Mouse (Mus musculus) kidney, adult 9 months (tissue): Measurements from ENCODE around the gene Camta2.

Experiments used
- DNase-seq: peaks from one replicate; pipeline ENCODE4 v3.0.0; 2022

The Camta2 gene

GRCm38 (mm10) chr11:70687601-70688199, at the start of gene Camta2:
Gene Camta2, minus strand, starts transcription at chr11:70688105.
- peak; percentile 86 for DNase-seq

DNA sequence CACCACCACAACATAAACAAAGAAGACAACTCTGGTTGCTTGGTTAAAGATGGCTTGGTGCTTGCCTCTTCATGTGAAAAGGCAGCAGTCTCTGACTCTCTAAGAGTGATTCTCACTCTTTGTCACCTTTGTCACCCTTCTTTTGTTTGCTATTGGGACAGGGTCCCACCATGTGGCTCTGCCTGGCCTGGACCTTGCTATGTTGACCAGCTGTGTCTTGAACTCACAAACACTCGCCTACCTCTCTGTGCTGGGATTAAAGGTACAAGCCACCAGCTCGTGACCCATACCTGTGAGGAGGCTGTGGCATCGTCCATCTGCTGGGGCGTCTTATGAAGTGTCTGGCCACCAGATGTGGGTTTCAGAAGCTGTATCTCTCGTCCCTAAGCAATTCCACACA, 45.4 kb upstream of the Camta2 start:
- no peak for DNase-seq

DNA sequence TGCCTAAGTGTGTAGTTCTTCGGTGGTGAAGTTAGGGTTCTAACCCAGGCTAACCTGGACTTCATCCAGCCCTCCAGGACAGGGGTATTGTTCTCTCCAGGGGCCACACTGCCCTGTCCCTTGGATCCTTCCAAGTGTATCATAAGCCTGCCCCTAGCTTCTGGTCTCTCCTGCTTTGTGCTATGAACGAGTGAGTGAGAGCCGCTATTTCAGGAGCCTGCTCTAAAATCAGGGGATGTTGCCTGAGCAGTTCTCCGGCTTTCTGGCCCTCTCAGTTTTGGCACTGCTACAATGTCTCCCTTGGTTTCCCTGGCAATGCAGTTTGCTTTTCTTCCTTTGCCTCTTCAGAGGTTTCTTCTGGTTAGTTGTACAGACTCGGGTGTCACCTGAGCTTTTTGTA, 43.3 kb upstream of the Camta2 start:
- DNase-seq: peak; percentile 15

DNA sequence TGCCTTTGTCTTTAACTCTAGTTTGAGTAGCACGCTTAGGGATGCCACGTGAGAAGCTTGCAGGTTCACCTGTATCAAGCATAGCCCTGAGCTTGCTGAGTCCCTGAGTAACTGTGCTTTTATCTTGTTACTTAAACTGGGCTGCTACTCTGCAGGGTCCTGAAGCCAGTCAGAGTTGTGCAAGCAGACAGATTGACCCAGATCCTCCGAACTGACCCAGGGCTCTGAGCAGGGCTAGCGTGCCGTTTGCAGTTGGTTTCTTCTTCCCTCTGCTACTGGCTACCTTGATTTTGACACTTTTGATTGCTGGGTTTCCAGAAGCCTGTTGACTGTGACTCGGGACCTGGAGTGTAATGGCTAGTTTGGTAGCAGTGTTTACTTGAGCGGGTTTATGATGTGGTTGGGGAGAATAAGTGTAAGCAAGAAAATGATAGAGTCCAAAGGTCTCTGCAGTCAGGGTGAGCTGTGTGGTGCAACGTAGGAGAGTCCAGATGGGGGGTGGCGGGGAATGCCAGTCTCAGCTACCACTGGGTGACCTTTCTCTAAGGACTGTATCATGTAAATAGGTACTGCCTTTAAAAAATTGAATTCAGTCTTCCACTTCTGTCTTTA, 42.6 kb upstream of the Camta2 start:
- peak; percentile 78 for DNase-seq

GRCm38 (mm10) chr11:70727385-70727784, 39.5 kb upstream of the Camta2 start:
- no peak for DNase-seq

GRCm38 (mm10) chr11:70726585-70726984, 38.7 kb upstream of the Camta2 start:
- DNase-seq: no peak

DNA sequence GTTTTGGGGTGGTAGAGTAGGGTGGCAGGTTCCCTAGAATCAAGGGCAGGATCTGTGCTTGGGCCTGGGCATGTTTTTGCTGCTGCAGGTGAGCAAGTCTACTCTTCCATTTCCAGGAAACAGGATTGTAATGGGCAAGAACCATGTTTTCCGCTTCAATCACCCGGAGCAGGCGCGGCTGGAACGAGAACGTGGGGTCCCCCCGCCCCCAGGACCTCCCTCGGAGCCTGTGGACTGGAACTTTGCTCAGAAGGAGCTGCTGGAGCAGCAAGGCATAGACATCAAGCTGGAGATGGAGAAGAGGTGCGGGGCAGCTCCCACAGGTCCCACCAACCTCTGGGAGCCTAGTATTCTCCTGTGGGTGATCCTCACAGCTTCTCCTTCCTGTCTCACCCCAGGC, 36.8 kb upstream of the Camta2 start:
- DNase-seq: peak; percentile 70

DNA sequence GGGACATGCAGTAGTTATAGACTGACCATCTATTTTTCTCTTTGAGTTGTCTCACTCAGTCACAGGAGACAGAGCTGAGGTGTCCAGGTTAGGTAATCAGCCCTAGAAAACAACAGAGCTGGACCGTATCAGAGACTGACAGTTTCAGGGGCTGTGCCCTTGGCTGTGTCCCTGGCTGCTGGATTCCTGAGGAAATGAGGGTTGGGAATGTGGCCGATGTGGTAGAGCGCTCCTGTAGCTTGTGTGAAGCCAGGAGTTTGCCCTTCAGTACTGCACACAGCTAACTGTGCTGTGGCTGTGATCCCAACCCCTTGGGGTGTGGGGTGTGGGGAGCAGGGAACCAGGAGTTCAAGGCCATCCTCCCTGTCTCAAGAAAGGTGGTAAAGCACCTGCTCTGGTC, 33.2 kb upstream of the Camta2 start:
- DNase-seq: no peak

DNA sequence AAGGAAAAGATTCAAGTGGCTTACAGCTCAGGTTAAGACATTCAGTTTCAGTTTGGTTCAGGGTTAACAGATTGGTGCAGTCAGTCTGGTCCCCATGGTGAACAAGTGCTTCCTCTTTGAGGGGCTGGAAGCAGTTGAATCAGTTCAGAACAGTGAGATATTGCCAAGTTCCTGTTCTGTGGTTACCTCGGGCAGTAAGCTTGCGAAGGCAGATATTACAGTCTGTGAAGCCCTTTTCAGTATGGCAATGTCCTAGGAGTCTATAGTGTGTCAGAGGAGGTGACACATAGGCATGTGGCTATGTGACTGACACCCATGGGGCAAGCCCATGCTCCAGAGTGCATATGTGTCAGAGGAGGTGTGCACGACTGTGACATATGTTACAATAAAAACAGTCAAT, 32.7 kb upstream of the Camta2 start:
- DNase-seq: no peak

GRCm38 (mm10) chr11:70718481-70718880, 30.6 kb upstream of the Camta2 start:
- DNase-seq: no peak

DNA sequence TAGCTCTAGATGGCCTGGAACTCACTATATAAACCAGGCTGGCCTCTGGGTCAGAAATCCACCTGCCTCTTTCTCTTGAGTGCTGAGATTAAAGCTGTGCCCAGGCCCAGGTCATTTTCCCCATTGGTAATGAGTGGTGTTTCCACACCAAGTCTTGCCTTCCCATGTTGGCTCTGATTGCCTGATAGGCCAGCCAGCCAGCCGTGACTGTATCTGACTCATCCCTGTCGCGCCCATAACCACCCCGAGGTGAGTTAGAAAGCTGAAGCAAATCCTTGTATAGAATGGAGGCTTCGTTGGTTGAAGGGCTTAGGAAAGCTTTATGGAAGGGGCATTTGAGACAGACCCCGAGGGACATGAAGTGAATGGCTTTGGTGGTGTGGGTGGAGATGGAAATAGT, 27.9 kb upstream of the Camta2 start:
- no peak for DNase-seq

DNA sequence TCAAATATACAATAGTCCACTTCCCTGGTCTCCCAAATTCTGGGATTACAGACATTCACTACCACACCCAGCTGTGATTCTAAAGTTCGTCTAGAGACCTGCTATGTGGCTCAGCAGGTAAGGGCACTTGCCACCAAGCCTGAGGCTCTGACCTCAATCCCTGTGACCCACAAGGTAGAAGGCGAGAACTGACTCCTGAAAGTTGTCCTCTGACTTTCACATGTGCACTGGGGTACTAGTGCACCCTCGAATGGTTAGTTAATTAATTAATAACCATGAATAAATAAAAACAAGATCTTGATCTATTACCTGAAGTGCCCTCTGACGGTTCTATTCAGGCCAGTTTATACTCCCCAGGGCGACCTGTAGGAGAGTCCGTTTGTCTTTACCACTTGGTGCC, 25.3 kb upstream of the Camta2 start:
- DNase-seq: no peak

GRCm38 (mm10) chr11:70711026-70711425, 23.1 kb upstream of the Camta2 start:
- no peak for DNase-seq

GRCm38 (mm10) chr11:70706127-70706526, 18.2 kb upstream of the Camta2 start:
- peak; percentile 20 for DNase-seq

GRCm38 (mm10) chr11:70702781-70703180, 14.9 kb upstream of the Camta2 start:
- no peak for DNase-seq

DNA sequence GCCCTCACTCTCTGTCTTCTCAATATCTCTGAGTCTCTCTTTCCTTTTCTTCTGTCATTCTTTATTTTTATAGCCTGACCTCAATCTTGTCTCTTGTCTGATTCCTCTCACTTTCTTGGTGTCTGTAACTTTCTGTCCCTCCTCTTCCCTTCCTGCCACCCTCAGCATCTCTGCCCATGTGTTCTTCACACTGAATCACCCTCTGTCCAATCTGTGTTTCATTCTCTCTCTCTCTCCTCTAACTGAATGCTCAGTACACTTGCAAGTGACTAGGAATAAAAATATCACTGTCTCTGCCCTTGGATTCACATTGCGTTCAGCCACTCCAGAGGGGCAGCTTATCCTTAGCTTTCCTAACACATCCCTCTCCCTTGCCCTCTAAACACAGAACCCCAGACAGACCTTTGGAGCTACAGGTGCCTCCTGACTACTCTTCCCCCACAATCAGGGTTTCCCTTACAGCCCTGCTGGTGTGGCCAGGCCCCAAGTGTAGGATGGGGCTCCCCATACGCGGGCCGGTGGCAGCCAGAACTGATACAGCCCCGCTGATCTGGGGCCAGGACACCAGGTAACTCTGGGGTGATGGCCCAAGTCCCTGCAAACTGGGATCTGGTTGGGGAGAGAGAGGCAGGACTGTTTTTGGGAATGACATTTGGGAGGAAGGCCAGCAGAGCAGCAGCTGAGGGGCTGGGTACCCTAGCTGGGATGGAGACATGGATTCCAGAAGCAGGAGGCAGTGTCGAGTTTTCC, 14.3 kb upstream of the Camta2 start:
- DNase-seq: no peak

DNA sequence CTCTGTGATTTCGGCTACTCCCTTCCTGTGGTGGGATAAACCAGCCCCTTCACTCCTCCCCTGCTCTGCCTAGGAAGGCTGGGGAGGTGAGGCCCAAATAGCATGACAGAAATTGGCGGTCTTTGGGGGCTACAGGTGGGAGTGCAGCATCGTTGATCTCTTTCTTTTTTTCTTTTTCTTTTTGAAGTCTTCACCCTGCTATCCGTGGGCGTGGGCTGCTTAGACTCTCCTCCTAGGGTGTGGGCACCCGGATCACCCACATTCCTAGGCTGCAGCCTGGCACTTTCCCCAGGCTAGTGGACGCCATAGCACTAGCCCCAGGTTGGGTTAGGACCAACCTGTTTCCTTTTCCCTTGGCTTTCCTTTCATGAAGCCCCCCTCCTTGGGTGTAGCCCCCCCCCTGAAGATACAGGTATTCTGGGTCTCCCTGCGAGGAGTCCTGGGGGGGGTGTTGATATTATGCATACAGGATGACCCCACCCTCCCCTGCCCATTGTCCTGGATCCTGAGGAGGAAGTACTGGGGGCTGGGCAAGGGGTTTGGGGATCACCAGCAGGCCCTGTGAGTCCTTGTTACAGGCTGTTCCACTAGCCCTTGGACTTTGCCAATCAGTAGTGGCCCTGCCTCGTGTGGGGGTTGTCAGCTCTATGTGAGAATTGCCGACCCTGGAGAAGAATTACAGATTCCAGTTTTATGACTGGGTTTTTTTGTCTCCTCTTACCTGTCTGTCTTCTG, 13.5 kb upstream of the Camta2 start:
- DNase-seq: peak; percentile 21

DNA sequence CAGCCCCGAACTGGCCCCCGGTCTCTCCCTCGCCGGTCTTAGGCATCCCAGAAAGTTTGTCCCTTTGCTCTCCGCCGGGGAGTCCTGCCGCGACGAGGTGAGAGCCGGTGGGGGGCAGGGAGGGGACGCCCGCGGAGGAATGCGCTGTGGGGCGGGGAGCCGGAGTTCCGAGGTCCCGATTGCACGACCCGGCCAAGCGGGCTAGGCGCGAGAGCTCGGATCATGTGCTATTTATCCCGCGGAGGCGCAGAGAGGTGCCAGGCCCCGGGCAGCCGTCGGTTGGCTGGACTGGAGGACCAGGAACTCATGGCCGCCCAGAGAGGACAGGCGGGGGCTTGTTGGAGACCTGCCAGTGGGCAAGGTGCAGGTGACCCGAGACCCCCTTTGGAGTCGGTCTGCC, 12.7 kb upstream of the Camta2 start:
- peak; percentile 83 for DNase-seq

GRCm38 (mm10) chr11:70699722-70700556, 12.0 kb upstream of the Camta2 start, which contains the start of the genes Inca1 and Kif1c:
Gene Inca1, minus strand, starts transcription at chr11:70700155.
Gene Kif1c, plus strand, starts transcription at chr11:70700548.
- DNase-seq: peak; percentile 96

DNA sequence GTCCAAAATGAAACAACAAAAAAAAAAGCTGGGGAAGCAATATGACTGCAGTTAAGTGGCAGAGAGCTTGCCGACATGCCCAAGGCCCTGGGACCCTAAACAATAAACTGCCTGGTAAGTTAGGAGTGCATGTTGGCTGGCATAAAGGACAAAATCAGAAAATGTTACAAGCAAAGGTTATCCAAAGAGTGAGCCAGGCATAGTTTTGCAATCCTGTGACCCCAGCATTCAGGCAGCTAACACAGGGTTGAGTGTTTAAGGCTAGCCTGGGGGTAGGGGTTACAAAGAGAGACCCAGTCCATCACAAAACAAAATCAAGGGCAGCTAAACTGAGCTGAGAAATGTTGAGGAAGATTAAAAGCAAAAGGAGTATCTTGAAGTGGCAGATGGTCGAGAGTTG, 11.1 kb upstream of the Camta2 start:
- DNase-seq: no peak

- peak; percentile 20 for DNase-seq
Measured at GRCm38 (mm10) chr11:70697376-70697775, 9.5 kb upstream of the Camta2 start.

- DNase-seq: no peak
Measured at GRCm38 (mm10) chr11:70693504-70693903, 5.6 kb upstream of the Camta2 start.

- DNase-seq: peak; percentile 76
Measured at GRCm38 (mm10) chr11:70689578-70689977, 1.7 kb upstream of the Camta2 start.
